ENCODE assay signal across 8 mouse cellular contexts in genomic region chr6:126106051-126106797, GRCm38 (mm10).
A peak's percentile ranks its signal among the peaks of the same experiment; 100 is the strongest.
DNase-seq lines count a peak whose midpoint lies in the region; ATAC-seq lines count a peak whose summit lies in the region.

No protein-coding gene starts in this region.

- DNase-seq in cerebellum, adult 11 months = peak; percentile 41
- peak; percentile 24 for DNase-seq in ovary, postnatal 14 days (ENCODE audit: low spot score)
- DNase-seq in ovary, adult 18-20 months (ENCODE audit: low spot score) = no peak
- peak; percentile 85 for DNase-seq in heart, adult 8-10 months (ENCODE audit: low spot score)
- peak; percentile 29 to 43 for DNase-seq in layer of hippocampus, postnatal 36 days
- no peak for DNase-seq in thymus, postnatal 10 days (ENCODE audit: low spot score in 2 of 2)

- ATAC-seq in cerebellum, adult (ENCODE audit: insufficient number of reproducible peaks, low FRiP score, low TSS enrichment) = no peak
- ATAC-seq in megakaryocyte progenitor cell, adult 5-6 weeks (replicated peaks; ENCODE audit: poor library complexity) = no peak

Comparison
In these comparisons a context has a peak if more than half of its experiments do, and no peak if none do; other contexts are left out.
1. DNase-seq: peak in cerebellum, adult 11 months (single experiment), ovary, postnatal 14 days (single experiment), heart, adult 8-10 months (single experiment) and layer of hippocampus, postnatal 36 days (2 of 2); none in ovary, adult 18-20 months (single experiment) and thymus, postnatal 10 days (0 of 2).